Mouse (Mus musculus): ENCODE results near the gene Usp34. TPM values are rescaled to one million over a fixed set of nuclear protein-coding genes. Genes with fewer than 3 reads are reported as not detected.

The Usp34 gene
- total and polyA plus RNA-seq, 2 experiments from 2014 or later = 11.4 to 42.7 TPM

DNA sequence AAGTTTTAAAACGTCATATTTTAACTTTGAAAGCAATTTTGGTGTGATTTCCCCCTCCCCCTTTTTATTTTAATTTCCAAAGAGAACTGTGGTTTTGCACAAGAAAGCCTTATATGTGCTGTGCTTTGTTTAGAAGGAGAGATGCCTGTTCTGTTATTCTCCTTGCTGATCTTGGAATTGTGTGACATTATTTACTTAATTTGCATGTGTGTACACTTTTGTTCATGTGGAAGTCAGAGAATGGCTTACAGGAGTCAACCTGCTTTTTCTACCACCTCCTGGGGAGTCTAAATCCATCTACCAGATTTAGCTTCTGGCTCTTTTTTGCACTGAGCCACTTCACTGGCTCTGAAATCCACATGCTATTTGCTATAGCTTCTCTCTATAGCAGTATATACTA is 76.1 kb downstream of the Usp34 start:
- 86% methylated on average over 1 of the region's 1 CpGs for WGBS
- Histone ChIP-seq H3K4me2 (ENCODE audit: low read depth, low read length) (no peak overlapping the region), H3K9ac (replicated peaks; ENCODE audit: low read depth, low read length) (no peak overlapping the region), H3K27ac (ENCODE audit: low read depth) (no peak overlapping the region), H3K36me3 (replicated peaks; ENCODE audit: control insufficient read depth, insufficient read depth, low read length) (peaks cover 25% of the 10 kb centered on the region), H3K4me1 (ENCODE audit: control insufficient read depth, insufficient read depth) (no peaks in the 10 kb centered on the region), H3K9me3 (replicated peaks; ENCODE audit: control insufficient read depth, low read length) (no peaks in the 10 kb centered on the region), H3K4me3 (ENCODE audit: low read depth, low read length) (no peak overlapping the region), H3K27me3 (ENCODE audit: control insufficient read depth, insufficient read depth, low read length) (no peaks in the 10 kb centered on the region)
- ATAC-seq (ENCODE audit: insufficient read depth, low read depth) (no peak), DNase-seq (ENCODE audit: low spot score) (no peak)
- no peak for TF ChIP-seq EP300 (IDR thresholded peaks at IDR 0.05; ENCODE audit: low read depth)

- H3K9me3 ChIP-seq (replicated peaks; ENCODE audit: control insufficient read depth, low read length) = no peaks in the 10 kb centered on the region
- no peak overlapping the region for H3K4me3 ChIP-seq (ENCODE audit: low read depth, low read length)
- H3K4me2 ChIP-seq (ENCODE audit: low read depth, low read length) = no peak overlapping the region
- no peak for ATAC-seq (ENCODE audit: insufficient read depth, low read depth)
- H3K27me3 ChIP-seq (ENCODE audit: control insufficient read depth, insufficient read depth, low read length) = no peaks in the 10 kb centered on the region
- TF ChIP-seq CTCF (IDR thresholded peaks at IDR 0.05; ENCODE audit: low read depth) = no peak
- TF ChIP-seq EP300 (IDR thresholded peaks at IDR 0.05; ENCODE audit: low read depth) = no peak
- no peaks in the 10 kb centered on the region for H3K4me1 ChIP-seq (ENCODE audit: control insufficient read depth, insufficient read depth)
- H3K36me3 ChIP-seq (replicated peaks; ENCODE audit: control insufficient read depth, insufficient read depth, low read length) = peaks cover 44% of the 10 kb centered on the region
- no peak overlapping the region for H3K27ac ChIP-seq (ENCODE audit: low read depth)
- WGBS = 86% methylated on average over 1 of the region's 1 CpGs
- H3K9ac ChIP-seq (replicated peaks; ENCODE audit: low read depth, low read length) = no peak overlapping the region
- DNase-seq (ENCODE audit: low spot score) = no peak
Observed at GRCm38 (mm10) chr11:23389649-23390048, 83.0 kb downstream of the Usp34 start.

GRCm38 (mm10) chr11:23392567-23392966 is 85.9 kb downstream of the Usp34 start:
- Histone ChIP-seq H3K4me2 (ENCODE audit: low read depth, low read length) (no peak overlapping the region), H3K9me3 (replicated peaks; ENCODE audit: control insufficient read depth, low read length) (no peaks in the 10 kb centered on the region), H3K27me3 (ENCODE audit: control insufficient read depth, insufficient read depth, low read length) (no peaks in the 10 kb centered on the region), H3K4me3 (ENCODE audit: low read depth, low read length) (no peak overlapping the region), H3K36me3 (replicated peaks; ENCODE audit: control insufficient read depth, insufficient read depth, low read length) (peaks cover 61% of the 10 kb centered on the region), H3K27ac (ENCODE audit: low read depth) (no peak overlapping the region), H3K4me1 (ENCODE audit: control insufficient read depth, insufficient read depth) (no peaks in the 10 kb centered on the region), H3K9ac (replicated peaks; ENCODE audit: low read depth, low read length) (no peak overlapping the region)
- no peak for ATAC-seq (ENCODE audit: insufficient read depth, low read depth)
- no peak for TF ChIP-seq CTCF (IDR thresholded peaks at IDR 0.05; ENCODE audit: low read depth)
- TF ChIP-seq EP300 (IDR thresholded peaks at IDR 0.05; ENCODE audit: low read depth) = no peak
- DNase-seq (ENCODE audit: low spot score) = no peak

DNA sequence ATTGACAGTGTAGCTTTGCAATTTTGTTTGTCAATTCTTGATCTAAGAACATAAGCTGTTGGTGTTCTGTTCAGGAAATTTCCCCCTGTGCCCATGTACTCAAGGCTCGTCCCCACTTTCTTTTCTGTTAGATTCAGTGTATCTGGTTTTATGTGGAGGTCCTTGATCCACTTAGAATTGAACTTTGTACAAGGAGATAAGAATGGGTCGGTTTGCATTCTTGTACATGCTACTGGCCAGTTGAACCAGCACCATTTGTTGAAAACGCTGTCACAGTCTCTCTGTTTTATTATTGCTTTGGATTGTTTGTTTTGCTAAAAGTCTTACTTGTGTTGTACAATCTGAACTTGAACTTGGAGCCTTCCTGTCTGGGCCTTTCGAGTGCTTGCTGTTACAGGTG is 89.9 kb downstream of the Usp34 start:
- Histone ChIP-seq H3K4me2 (ENCODE audit: low read depth, low read length) (no peak overlapping the region), H3K36me3 (replicated peaks; ENCODE audit: control insufficient read depth, insufficient read depth, low read length) (peaks cover 59% of the 10 kb centered on the region)
- 62% methylated on average over 4 of the region's 4 CpGs for WGBS

GRCm38 (mm10) chr11:23400978-23401776 is 94.5 kb downstream of the Usp34 start:
- DNase-seq (ENCODE audit: low spot score) (no peak), ATAC-seq (ENCODE audit: insufficient read depth, low read depth) (no peak)
- WGBS = 89% methylated on average over 12 of the region's 12 CpGs
- Histone ChIP-seq H3K36me3 (replicated peaks; ENCODE audit: control insufficient read depth, insufficient read depth, low read length) (peaks cover 59% of the 10 kb centered on the region), H3K4me2 (ENCODE audit: low read depth, low read length) (no peak overlapping the region), H3K27me3 (ENCODE audit: control insufficient read depth, insufficient read depth, low read length) (no peaks in the 10 kb centered on the region), H3K9ac (replicated peaks; ENCODE audit: low read depth, low read length) (no peak overlapping the region), H3K27ac (ENCODE audit: low read depth) (no peak overlapping the region), H3K4me3 (ENCODE audit: low read depth, low read length) (no peak overlapping the region), H3K9me3 (replicated peaks; ENCODE audit: control insufficient read depth, low read length) (no peaks in the 10 kb centered on the region), H3K4me1 (ENCODE audit: control insufficient read depth, insufficient read depth) (no peaks in the 10 kb centered on the region)
- TF ChIP-seq EP300 (IDR thresholded peaks at IDR 0.05; ENCODE audit: low read depth) (no peak), CTCF (IDR thresholded peaks at IDR 0.05; ENCODE audit: low read depth) (no peak)

More for the DNA sequence above, 89.9 kb downstream of the Usp34 start:
- no peak overlapping the region for H3K9ac ChIP-seq (replicated peaks; ENCODE audit: low read depth, low read length)
- no peak for DNase-seq (ENCODE audit: low spot score)
- no peak for TF ChIP-seq CTCF (IDR thresholded peaks at IDR 0.05; ENCODE audit: low read depth)
- TF ChIP-seq EP300 (IDR thresholded peaks at IDR 0.05; ENCODE audit: low read depth) = no peak
- no peaks in the 10 kb centered on the region for H3K4me1 ChIP-seq (ENCODE audit: control insufficient read depth, insufficient read depth)
- no peak overlapping the region for H3K4me3 ChIP-seq (ENCODE audit: low read depth, low read length)
- H3K27ac ChIP-seq (ENCODE audit: low read depth) = no peak overlapping the region
- ATAC-seq (ENCODE audit: insufficient read depth, low read depth) = no peak
- no peaks in the 10 kb centered on the region for H3K9me3 ChIP-seq (replicated peaks; ENCODE audit: control insufficient read depth, low read length)
- no peaks in the 10 kb centered on the region for H3K27me3 ChIP-seq (ENCODE audit: control insufficient read depth, insufficient read depth, low read length)

DNA sequence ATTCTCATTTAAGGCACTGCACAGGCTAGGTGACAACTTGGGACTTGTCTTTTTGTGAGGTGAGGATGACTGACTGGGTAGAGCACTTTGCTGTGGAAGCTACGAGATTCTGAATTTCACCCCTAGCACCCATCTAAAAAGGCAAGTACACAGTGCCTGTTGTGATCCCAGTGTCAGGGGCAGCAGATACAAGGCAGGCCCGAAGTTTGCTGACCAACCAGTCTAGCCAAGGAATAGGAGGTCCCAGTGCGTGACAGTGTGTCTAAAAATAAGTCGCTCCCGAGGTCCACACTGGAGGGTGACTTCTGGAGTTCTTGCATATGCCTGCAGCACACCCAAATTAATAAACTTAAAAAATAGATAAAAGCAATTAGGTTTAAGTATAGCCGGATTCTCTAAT is 121.6 kb downstream of the Usp34 start:
- Histone ChIP-seq H3K4me2 (ENCODE audit: low read depth, low read length) (no peak overlapping the region), H3K27ac (ENCODE audit: low read depth) (peak overlapping the region; percentile 27; the same call in 1 of the 2 replicates), H3K9ac (replicated peaks; ENCODE audit: low read depth, low read length) (no peak overlapping the region), H3K4me1 (ENCODE audit: control insufficient read depth, insufficient read depth) (no peaks in the 10 kb centered on the region), H3K4me3 (ENCODE audit: low read depth, low read length) (no peak overlapping the region), H3K27me3 (ENCODE audit: control insufficient read depth, insufficient read depth, low read length) (no peaks in the 10 kb centered on the region), H3K36me3 (replicated peaks; ENCODE audit: control insufficient read depth, insufficient read depth, low read length) (peaks cover 63% of the 10 kb centered on the region), H3K9me3 (replicated peaks; ENCODE audit: control insufficient read depth, low read length) (no peaks in the 10 kb centered on the region)
- DNase-seq (ENCODE audit: low spot score) = peak; percentile 75
- 42% methylated on average over 6 of the region's 6 CpGs for WGBS
- TF ChIP-seq CTCF (IDR thresholded peaks at IDR 0.05; ENCODE audit: low read depth) = no peak
- no peak for TF ChIP-seq EP300 (IDR thresholded peaks at IDR 0.05; ENCODE audit: low read depth)
- peak; percentile 86; the same call in 1 of the 2 replicates for ATAC-seq (ENCODE audit: insufficient read depth, low read depth)

Measured in heart, postnatal 0 days (tissue).